Mouse (Mus musculus) heart, adult 2 months (tissue): ENCODE measurements around the gene Ly6f.

Source experiments
- CTCF ChIP-seq: fragments of 200-600 bp; IDR thresholded peaks from 2 replicates; pipeline ENCODE4 v1.8.1; 2022; ENCODE audit warnings: antibody characterized with exemption, mild to moderate bottlenecking, moderate library complexity
- EP300 ChIP-seq: fragments of 200-500 bp; IDR thresholded peaks from 2 replicates; pipeline ENCODE4 v1.6.1; 2011; ENCODE audit warnings: low read depth, low read length, control low read depth; ENCODE audit not compliant: insufficient read depth
- POLR2A ChIP-seq: fragments of 200-500 bp; IDR thresholded peaks from 2 replicates; pipeline ENCODE4 v1.6.1; 2011; ENCODE audit warnings: mild to moderate bottlenecking, low read depth, low read length, control low read depth; ENCODE audit not compliant: insufficient read depth

GRCm38 (mm10) chr15:75237736-75238288, 30.4 kb upstream of the Ly6f start:
- no peak for TF ChIP-seq CTCF
- no peak for TF ChIP-seq POLR2A
- TF ChIP-seq EP300: no peak
